Mouse (Mus musculus) embryonic stem cell, embryonic (primary cell): ENCODE measurements at regions not wholly inside any gene's neighbourhood (a gene's known extent, or its start where the extent isn't known, plus 50 kb on each side); places are given as distances from the start of the nearest gene placed in this dataset.

Source experiments
- CTCF ChIA-PET, 4 experiments: fragments of 300-600 bp in 2 of 4; fragments of 350-600 bp in 2 of 4; sonication (Branson Sonifier 250); formaldehyde crosslinking; loops; one replicate each; lab custom pipeline; 2022; ENCODE audit warnings: inconsistent platforms in 2 of 4; lab: Charles Lee
- POLR2A ChIA-PET, 4 experiments: fragments of 300-600 bp in 2 of 4; fragments of 350-600 bp in 2 of 4; sonication (Branson Sonifier 250); formaldehyde crosslinking; loops; one replicate each; lab custom pipeline; 2022; ENCODE audit warnings: antibody characterized with exemption in 4 of 4, inconsistent platforms in 1 of 4; lab: Charles Lee

DNA sequence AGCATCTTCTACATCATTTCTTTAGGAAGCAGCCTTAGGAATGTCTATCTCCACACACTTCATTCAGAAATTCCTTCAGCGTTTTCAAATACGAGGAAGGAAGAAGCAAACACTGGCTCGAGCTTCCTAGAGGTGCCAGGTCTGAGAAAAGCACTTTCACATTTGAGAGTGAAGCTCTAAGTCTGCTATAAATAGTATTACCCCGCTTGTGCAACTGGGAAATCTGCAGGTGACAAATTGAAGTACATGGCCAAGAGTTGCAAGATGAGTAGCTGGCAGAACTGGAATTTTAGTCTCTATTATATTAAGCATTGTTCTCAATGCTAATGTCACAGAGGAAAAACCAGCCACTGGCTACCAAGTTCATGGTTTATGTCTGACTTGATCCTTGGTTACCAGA lies 73.2 kb upstream of the Klf7 start:
- CTCF ChIA-PET: no interaction called here
- POLR2A ChIA-PET: interaction anchor here in 1 of 4 experiments (2.9 kb wide), 1 partner anchor 74 kb away, joined by 8 read pairs; the partner anchor contains the start of gene Klf7

DNA sequence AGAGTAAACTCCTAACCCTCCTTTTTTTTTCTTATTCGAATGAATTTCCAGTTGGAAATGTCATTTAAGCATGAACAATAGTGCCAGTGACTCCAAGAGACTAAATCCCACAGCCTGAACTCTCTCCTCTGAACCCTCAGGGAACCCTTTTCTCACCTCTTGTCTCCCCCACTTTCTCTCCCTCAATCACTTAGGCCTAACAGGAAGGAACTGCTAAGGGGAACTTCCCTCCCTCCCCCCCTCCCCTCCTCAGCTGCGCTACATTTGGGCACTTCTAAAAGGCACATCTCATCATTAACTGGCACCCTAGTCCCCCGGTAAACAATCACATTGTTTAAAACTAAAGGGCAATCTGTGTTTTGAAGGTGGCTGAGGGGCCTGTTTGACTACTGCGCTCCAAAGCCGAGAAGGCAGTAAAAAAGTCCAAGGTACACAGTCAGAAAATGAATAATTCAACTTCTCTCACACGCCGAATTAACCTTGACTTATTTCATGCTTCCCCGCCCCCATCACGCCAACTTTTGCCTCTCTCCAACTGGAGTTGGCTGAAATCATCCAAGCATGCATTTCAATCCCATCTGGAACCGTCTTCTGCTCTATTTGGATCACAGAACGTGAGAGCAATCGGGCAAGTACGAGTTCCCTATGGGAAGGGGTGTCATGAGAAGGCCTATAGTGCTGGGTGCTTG lies 71.2 kb upstream of the Klf7 start:
- ChIA-PET POLR2A (interaction anchor here in 1 of 4 experiments (2.9 kb wide), 1 partner anchor 72 kb away, joined by 8 read pairs; the partner anchor contains the start of gene Klf7), CTCF (interaction anchor here in 1 of 4 experiments (0.6 kb wide), 1 partner anchor 13 kb away, joined by 3 read pairs; no protein-coding TSS in a partner anchor)

DNA sequence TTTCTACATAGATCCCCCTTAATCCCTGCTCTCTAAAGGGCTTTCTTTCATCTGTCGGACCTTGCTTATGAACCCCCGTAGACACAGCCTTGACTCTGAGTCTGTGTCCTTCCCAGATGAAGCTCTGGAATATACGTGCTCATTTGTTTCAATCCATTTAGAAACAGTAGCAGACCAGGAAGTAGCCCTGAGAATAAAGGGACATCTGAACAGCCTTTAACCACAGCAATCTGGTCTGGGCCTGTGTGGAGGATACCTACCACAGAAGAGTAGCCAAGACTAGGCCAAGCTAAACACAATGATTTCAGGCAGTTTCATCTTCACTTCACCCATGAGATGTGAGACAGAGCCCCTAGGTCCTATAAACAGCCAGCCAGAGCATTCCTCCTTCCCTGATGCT lies 70.7 kb upstream of the Klf7 start:
- POLR2A ChIA-PET: no interaction called here
- CTCF ChIA-PET: no interaction called here

DNA sequence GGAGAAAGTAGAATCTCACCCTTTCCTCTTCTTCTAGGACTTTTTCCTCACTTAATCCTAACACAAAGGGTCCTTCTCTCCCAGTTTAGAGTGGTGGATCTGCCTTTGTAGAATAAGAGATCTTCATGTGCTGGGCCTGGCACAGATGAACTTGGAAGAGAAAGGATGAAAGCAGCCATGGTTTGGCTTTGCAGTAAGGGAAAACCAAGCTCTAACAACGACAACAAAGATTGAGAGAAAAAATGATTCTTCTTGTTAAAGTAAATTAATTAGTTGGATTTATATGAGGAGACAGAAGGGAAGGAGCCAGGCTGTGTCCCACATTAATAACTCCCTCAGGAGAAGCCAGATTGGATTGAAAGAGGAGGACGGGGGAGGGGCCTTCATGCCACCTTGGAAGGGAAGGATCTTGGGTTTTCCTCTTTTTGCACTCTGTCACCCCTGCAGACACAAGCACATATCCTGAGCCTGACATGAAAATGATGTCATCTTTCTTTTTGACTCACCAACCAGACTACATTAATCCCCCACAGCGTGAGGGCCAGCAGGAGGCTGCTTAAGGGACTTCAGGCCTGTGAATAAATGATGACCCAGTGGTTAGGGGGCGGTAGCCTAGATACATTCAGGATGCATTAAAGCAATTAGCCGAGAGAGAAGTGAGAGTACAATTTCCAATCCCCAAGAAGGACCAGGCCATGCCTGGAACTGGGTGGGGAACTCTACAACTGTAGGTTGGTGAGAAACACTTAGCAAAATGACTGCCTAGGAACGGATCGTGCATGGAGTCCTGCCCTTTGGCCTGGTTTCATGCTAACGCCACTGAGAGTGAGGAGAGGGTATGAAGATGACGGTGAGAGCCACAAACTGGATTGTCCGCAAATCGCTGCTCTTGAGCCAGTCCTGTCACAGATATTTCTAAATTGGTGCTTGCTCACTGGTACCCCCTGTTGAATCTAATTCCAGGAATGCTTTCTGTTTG lies 69.4 kb upstream of the Klf7 start:
- POLR2A ChIA-PET: interaction anchor here in 2 of 4 experiments (0.7 to 1.5 kb wide), 2 partner anchors 40 to 70 kb away, joined by 3 read pairs; partner anchors contain the start of gene Klf7 (in 1 of the 2)
- CTCF ChIA-PET: no interaction called here

DNA sequence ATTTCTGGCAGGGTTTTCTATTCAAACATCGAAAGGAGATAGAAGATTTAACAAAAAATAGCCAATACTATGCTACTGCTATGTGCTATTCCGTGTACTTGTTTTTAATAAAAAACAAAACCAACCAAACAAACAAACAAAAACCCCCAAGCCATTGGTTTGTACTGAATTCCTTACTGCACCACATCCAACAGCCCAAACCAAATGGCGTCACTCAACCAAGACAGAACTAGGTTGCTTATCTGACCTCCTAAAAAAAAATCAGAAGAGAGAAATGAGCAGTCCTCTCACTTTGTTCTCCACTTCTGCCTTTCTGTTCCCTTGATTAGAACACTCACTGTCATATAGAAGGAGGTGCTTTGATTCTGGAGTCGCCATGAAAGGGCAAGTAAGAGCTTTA lies 68.6 kb upstream of the Klf7 start:
- ChIA-PET CTCF (no interaction called here), POLR2A (interaction anchor here in 2 of 4 experiments (0.7 to 1.5 kb wide), 2 partner anchors 41 to 69 kb away, joined by 3 read pairs; partner anchors contain the start of gene Klf7 (in 1 of the 2))

DNA sequence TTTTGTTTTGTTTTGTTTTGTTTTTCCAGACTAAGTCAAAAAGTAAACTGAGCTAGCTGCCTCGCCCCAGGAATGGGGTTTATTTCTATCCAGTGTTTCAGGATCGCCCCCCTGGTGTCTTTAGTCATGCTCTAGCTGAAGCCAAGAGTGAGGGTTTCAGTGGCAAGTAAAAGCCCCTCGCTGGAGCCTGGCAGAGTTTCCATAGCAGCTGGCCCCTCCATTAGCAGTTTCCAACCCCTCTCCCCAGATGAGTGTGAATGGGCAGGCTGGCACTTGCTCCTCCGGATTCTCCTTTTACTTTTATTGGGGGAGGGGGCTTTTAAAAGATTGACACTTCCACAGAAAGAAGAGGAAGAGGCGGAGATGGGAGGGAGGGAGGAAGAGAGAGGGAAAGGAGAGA lies 68.0 kb upstream of the Klf7 start:
- ChIA-PET CTCF (no interaction called here), POLR2A (interaction anchor here in 2 of 4 experiments (0.6 to 1.5 kb wide), 2 partner anchors 68 to 1015 kb away, joined by 3 read pairs; partner anchors contain the start of gene Klf7 (in 1 of the 2))

DNA sequence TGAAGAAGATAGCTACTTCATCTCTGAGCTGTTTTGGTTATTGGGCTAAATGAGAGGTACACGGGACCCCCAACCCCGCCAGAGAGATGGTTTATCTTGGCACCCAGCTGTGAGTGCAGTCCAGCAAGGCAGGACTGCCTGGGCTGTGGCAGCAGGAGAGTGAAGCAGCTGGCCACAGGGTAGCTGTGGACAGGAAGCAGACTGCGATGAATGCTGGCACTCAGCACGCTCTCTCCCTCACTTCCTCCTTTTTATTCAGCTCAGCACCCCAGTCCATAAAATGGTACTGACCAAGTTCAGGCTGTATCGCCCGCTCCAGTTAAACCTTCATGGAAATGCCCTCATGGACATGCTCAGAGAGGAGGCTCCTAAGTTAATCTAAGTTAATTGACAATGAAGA lies 67.4 kb upstream of the Klf7 start:
- POLR2A ChIA-PET: interaction anchor here in 1 of 4 experiments (0.6 kb wide), 1 partner anchor 1014 kb away, joined by 3 read pairs; no protein-coding TSS in a partner anchor
- CTCF ChIA-PET: interaction anchor here in 2 of 4 experiments (0.6 to 0.7 kb wide), 2 partner anchors 323 to 1406 kb away, joined by 3 to 7 read pairs; no protein-coding TSS in a partner anchor

DNA sequence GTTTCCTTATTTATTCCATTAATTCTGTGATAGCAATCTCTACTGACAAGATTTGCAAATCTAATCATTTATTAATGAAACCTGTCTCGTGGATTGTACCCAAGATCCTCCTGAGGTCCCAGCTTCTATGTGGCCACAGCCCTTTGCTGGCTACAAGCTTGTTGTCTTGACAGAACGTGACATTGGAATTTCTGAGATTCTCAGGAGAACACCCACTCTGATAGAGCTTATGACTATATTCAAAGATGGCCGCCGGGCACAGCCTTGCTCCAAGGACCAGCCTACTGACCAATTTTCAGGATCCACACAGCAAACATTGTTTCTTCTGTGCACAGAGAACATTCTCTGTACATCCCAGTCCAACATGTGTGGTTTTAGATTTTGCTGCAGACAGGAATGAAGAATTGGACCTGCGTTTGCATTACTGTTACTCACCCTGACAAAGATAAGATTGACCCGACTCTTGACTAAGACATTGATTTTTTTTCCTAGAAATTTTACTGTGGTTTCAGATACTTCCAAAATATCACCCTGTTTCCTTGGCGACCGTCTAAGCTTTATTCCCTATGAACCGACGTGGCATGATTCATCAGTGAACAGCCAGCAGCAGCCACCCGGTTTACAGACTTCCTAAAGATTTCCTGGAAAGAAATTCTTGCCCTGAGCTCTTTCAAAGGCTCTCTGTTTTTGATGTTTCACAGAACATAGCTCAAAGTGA lies 65.9 kb upstream of the Klf7 start:
- ChIA-PET CTCF (no interaction called here), POLR2A (no interaction called here)

DNA sequence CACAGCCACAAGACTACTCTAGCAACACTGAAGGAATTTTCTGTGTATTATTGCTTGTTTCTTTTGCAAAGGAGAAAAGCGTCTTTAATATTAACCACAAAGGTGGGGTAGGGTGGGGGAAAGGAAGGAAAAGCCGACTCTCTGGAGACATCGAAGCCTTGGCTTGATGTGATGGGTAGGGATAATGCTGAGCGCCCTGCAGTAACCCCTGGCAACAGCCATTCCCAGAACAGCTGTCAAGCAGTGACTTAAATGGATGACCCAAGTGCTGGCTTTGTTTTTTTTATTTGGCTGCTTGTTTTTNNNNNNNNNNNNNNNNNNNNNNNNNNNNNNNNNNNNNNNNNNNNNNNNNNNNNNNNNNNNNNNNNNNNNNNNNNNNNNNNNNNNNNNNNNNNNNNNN lies 51.6 kb upstream of the Klf7 start:
- ChIA-PET CTCF (no interaction called here), POLR2A (interaction anchor here in 1 of 4 experiments (0.9 kb wide), 1 partner anchor 52 kb away, joined by 3 read pairs; the partner anchor contains the start of gene Klf7)

DNA sequence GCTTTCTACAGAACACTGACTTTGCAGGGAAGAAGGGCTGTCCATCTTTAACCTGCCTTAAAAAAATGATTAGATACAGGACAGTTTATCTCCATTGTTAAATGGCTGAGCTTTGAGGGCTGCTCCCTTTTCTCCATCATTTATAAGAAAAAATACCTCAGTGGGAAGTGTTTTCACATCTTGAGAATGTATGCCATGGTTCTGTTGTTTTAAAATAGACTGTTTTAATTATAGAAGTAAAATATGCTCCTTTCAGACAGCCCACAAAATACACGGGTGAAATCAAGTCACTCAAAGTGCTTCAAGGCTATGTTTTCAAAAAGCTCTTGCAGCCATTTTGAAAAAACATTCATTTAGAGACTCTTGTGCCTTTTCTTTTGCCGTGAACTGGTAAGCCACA lies 50.0 kb upstream of the Klf7 start:
- POLR2A ChIA-PET: interaction anchor here in 1 of 4 experiments (0.8 kb wide), 1 partner anchor 50 kb away, joined by 3 read pairs; the partner anchor contains the start of gene Klf7

More for the DNA sequence above, 50.0 kb upstream of the Klf7 start:
- CTCF ChIA-PET: no interaction called here
